Mouse (Mus musculus) limb, embryonic 11.5 days (tissue): Measurements from ENCODE around the gene Akt2. TPM values are rescaled to one million over a fixed set of nuclear protein-coding genes. Genes with fewer than 3 reads are reported as not detected.

Experiments
- ATAC-seq: fragments of 200-750 bp; cut with Nextera tagmentation; 2 replicates; pipeline ENCODE4 v1.8.0; 2017; ENCODE audit warnings: low read depth; ENCODE audit not compliant: insufficient number of reproducible peaks, low FRiP score, low TSS enrichment
- DNase-seq: peaks from one replicate; pipeline ENCODE4 v3.0.0-alpha.2; 2015; ENCODE audit warnings: low spot score
- H3K27ac ChIP-seq: fragments of 300-500 bp; sonication (generic); replicated peaks from 2 replicates; pipeline ENCODE4 v1.5.1; 2014; ENCODE audit warnings: low read depth, mild to moderate bottlenecking, low read length
- H3K27me3 ChIP-seq: fragments of 300-500 bp; sonication (generic); 2 replicates; pipeline ENCODE4 v1.6.1; 2014; ENCODE audit warnings: mild to moderate bottlenecking, low read length, mixed read lengths; ENCODE audit not compliant: control insufficient read depth, insufficient read depth
- H3K36me3 ChIP-seq: fragments of 300-500 bp; sonication (generic); 2 replicates; pipeline ENCODE4 v1.6.1; 2014; ENCODE audit warnings: mild to moderate bottlenecking, low read length, moderate library complexity, mixed read lengths; ENCODE audit not compliant: control insufficient read depth, insufficient read depth
- H3K4me1 ChIP-seq: fragments of 300-500 bp; sonication (generic); 2 replicates; pipeline ENCODE4 v1.6.1; 2014; ENCODE audit warnings: low read length, mixed read lengths; ENCODE audit not compliant: control insufficient read depth, insufficient read depth
- H3K4me2 ChIP-seq: fragments of 300-500 bp; sonication (generic); 2 replicates; pipeline ENCODE4 v1.6.1; 2014; ENCODE audit warnings: low read depth, mild to moderate bottlenecking, moderate library complexity; ENCODE audit not compliant: severe bottlenecking
- H3K4me3 ChIP-seq: fragments of 300-500 bp; sonication (generic); 2 replicates; pipeline ENCODE4 v1.5.1; 2014; ENCODE audit warnings: low read depth, low read length
- H3K9ac ChIP-seq: fragments of 300-500 bp; sonication (generic); 2 replicates; pipeline ENCODE4 v1.6.1; 2014; ENCODE audit warnings: mild to moderate bottlenecking, low read length
- H3K9me3 ChIP-seq: fragments of 300-500 bp; sonication (generic); 2 replicates; pipeline ENCODE4 v1.6.1; 2016; ENCODE audit warnings: low read length; ENCODE audit not compliant: control insufficient read depth
- WGBS: fragments of 180-500 bp; shearing (Covaris S2); extraction: QIAGEN DNeasy Blood & Tissue Kit; methylation state at CpG from one replicate; pipeline ENCODE4 v1.1.7; 2014; 5-methylcytosine and 5-hydroxymethylcytosine counted together
- polyA plus RNA-seq: library from polyadenylated mRNA; unstranded; fragments of >200 nt; fragmentation: Nextera tagmentation; extraction: Ambion mirVana; gene quantifications from 2 replicates; pipeline ENCODE4 v1.2.1, GENCODE M21; 2014

The Akt2 gene
- polyA plus RNA-seq, 1 experiment from 2014 or later: 85.7 TPM

DNA sequence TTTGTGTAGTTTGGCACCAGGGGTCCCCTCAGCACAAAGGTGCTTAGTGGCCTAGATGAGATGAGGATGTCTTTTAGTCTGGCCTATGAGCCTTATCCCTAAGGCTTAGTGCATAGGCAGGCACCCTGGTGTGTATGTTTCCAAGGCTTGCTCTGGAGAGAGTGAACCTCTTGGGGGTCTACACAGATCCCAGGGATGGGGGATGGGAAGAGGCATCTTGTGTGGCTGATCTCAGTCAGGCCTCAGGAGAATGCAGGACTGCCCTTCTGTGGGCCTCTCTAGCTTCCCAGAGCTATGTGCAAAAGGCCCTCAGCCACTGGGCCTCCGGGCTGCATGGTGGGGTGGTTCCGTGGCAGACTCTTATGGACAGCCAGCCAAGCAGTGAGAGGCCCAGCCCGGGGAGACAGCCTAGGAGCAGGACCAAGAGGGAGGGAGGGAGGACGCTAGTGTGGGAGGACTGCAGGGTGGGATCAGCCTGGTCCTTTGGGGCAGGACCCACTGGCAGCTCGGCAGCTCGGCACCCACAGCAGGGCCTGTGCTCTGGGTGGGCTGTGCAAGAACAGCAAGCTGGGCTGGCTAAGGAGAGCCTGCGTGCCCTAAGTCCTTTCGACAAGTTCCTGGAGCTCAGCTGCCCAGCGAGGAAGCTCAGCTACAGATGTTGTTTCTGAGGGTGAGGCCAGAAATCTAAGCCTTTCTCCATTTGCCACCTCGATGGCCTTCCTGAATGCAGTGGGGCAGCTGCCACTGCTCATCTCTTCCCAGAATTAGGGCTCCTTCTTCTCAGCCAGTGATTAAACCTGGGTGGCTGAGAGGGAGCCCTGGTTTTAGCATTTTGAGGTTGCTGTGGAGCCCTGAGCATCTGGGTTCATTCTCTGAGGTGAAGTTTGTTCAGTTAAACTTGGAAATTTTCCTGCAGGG, 5.5 kb downstream of the Akt2 start:
- H3K4me2 ChIP-seq: no peak overlapping the region
- no peak overlapping the region for H3K9ac ChIP-seq
- 58% methylated on average over 10 of the region's 10 CpGs for WGBS
- peaks cover 14% of the 10 kb centered on the region for H3K4me1 ChIP-seq
- H3K36me3 ChIP-seq: 0 out of 2 replicates have a peak, but pooled peaks cover 3% of the 10 kb centered on the region
- no peak overlapping the region for H3K4me3 ChIP-seq
- DNase-seq (no peak), ATAC-seq (no peak)
- H3K9me3 ChIP-seq: no peaks in the 10 kb centered on the region
- H3K27ac ChIP-seq: peak overlapping the region; percentile 37; the same call in 1 of the 2 replicates
- no peaks in the 10 kb centered on the region for H3K27me3 ChIP-seq

DNA sequence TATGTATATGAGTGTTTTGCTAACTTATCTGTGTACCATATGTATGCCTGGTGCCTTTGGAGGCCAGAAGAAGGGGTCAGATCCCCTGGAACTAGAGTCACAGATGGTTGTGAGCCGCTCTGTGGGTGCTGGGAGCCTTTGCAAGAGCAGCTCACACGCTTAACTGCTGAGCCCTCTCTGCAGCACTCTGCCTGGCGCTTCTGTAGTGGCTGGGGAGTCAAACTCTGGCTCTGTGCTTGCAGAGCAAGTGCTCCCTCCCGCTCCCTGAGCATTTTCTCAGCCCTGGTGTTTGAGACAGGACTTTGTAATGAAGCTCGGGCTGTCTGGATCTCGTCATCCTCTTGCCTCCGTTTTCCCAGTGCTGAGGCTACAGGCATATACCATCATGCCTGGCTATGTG, 6.7 kb downstream of the Akt2 start:
- DNase-seq (no peak), ATAC-seq (no peak)
- Histone ChIP-seq H3K9ac (no peak overlapping the region), H3K36me3 (0 out of 2 replicates have a peak, but pooled peaks cover 3% of the 10 kb centered on the region), H3K4me3 (no peak overlapping the region), H3K27me3 (no peaks in the 10 kb centered on the region), H3K4me1 (peaks cover 8% of the 10 kb centered on the region), H3K4me2 (no peak overlapping the region), H3K27ac (no peak overlapping the region), H3K9me3 (no peaks in the 10 kb centered on the region)
- 70% methylated on average over 7 of the region's 7 CpGs for WGBS

DNA sequence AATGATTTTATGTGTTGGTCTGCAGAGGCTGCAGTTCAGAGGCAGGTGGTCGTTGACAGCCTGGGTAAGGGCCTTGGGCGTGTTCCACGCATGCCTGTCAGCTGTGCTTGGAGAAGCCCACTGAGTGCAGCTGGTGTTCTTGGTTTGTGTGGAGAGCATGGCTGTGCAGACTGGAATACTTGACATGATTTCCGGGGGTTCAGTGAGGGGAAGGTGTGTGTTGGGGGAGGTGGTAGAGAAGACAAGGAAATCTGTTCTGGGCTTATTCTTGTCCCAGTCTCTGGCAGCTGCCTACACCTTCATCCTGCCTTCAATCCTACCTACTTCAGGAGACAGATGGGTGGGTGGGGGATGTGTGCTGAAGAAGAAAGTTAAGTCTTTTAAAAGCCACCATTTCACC, 10.3 kb downstream of the Akt2 start:
- H3K4me3 ChIP-seq: no peak overlapping the region
- no peak overlapping the region for H3K27ac ChIP-seq
- no peak for DNase-seq
- H3K27me3 ChIP-seq: no peaks in the 10 kb centered on the region
- WGBS: 75% methylated on average over 4 of the region's 4 CpGs
- H3K4me1 ChIP-seq: 0 out of 2 replicates have a peak, but pooled peaks cover 8% of the 10 kb centered on the region
- no peak overlapping the region for H3K9ac ChIP-seq
- H3K4me2 ChIP-seq: no peak overlapping the region
- no peak for ATAC-seq
- no peaks in the 10 kb centered on the region for H3K36me3 ChIP-seq
- no peaks in the 10 kb centered on the region for H3K9me3 ChIP-seq

DNA sequence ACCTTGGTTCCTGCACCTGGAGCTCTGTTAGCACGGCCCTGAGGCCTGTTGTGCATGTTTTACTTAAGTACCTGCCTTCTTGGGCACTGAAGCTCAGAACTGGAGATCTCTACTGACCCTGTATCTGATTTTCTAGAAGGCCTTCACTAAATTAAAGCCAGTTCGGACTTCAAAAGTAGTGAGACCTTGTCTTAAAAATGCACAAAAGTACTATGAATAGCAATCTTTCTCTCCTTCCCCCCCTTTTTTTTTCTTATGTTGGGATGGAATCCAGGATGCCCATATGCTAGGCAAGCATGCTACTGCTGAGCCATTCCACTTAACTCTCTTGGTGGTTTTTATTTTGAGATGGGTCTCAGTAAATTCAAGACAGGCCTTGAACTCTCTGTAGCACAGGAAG, 10.8 kb downstream of the Akt2 start:
- H3K4me3 ChIP-seq: no peak overlapping the region
- no peak overlapping the region for H3K4me2 ChIP-seq
- H3K9ac ChIP-seq: no peak overlapping the region
- no peaks in the 10 kb centered on the region for H3K36me3 ChIP-seq
- ATAC-seq (no peak), DNase-seq (no peak)
- H3K27me3 ChIP-seq: no peaks in the 10 kb centered on the region
- WGBS: 76% methylated on average over 2 of the region's 2 CpGs
- H3K27ac ChIP-seq: no peak overlapping the region
- H3K9me3 ChIP-seq: no peaks in the 10 kb centered on the region
- H3K4me1 ChIP-seq: peaks cover 7% of the 10 kb centered on the region; the same call in 1 of the 2 replicates

DNA sequence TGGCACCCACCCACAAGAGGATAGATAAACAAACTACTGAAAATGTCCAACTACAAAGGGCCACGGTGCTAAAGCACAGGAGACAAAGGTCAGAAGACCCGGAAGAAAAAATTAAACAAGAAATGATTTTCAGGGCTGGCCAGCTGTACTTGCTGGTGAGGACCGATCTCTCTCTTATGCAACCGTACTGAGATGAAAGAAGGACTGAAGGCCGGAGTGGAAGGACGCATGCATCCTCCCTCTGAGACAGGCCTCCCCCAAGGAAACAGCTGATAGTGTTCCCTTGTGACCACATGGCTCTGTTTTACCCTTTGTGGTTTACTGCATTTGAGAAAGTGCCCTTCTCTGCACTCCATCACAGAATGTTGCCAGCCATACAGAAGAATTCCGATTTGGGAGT, 11.5 kb downstream of the Akt2 start:
- H3K4me2 ChIP-seq: no peak overlapping the region
- no peak overlapping the region for H3K4me3 ChIP-seq
- H3K27ac ChIP-seq: no peak overlapping the region
- no peak for DNase-seq
- WGBS: 84% methylated on average over 7 of the region's 7 CpGs
- no peak for ATAC-seq
- H3K4me1 ChIP-seq: peaks cover 12% of the 10 kb centered on the region
- no peak overlapping the region for H3K9ac ChIP-seq
- no peaks in the 10 kb centered on the region; the same call in 1 of the 2 replicates for H3K36me3 ChIP-seq
- H3K9me3 ChIP-seq: no peaks in the 10 kb centered on the region
- no peaks in the 10 kb centered on the region for H3K27me3 ChIP-seq

DNA sequence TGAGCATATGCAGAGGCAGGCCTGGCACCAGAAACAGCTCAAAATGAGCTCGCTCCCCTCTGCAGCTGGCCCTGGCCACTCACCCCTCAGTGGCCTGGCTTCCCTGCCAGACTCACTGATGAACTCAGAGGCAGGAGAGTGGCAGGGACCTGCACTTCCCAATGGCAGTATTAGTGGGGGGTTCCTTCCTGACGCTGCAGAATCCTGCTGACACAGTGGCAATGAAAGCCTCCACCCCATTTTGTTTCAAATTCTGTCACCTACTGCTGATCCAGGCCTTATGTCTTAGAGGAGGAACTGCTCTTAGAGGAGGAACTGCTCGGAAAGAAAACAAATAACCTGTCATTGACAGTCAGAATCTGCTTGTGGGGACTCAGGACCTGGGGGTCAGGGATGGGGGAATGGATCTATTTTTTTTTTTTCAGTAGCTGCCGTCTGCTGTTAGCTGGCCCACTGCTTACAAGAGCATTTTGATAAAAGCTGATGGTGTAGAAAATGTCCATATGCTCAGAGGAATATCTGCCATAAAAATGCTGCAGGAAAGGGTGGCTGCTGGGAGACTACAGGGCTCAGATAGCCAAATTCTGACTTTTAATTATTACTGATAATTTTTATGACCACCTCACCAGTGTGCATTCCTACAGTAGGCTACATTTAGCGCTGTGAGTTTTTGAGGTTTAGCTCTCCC, 13.5 kb downstream of the Akt2 start:
- Histone ChIP-seq H3K4me1 (peaks cover 12% of the 10 kb centered on the region), H3K4me2 (no peak overlapping the region), H3K27me3 (no peaks in the 10 kb centered on the region), H3K36me3 (peaks cover 7% of the 10 kb centered on the region), H3K27ac (no peak overlapping the region), H3K4me3 (no peak overlapping the region), H3K9me3 (no peaks in the 10 kb centered on the region), H3K9ac (no peak overlapping the region)
- WGBS: 59% methylated on average over 5 of the region's 5 CpGs
- ATAC-seq (no peak), DNase-seq (no peak)

DNA sequence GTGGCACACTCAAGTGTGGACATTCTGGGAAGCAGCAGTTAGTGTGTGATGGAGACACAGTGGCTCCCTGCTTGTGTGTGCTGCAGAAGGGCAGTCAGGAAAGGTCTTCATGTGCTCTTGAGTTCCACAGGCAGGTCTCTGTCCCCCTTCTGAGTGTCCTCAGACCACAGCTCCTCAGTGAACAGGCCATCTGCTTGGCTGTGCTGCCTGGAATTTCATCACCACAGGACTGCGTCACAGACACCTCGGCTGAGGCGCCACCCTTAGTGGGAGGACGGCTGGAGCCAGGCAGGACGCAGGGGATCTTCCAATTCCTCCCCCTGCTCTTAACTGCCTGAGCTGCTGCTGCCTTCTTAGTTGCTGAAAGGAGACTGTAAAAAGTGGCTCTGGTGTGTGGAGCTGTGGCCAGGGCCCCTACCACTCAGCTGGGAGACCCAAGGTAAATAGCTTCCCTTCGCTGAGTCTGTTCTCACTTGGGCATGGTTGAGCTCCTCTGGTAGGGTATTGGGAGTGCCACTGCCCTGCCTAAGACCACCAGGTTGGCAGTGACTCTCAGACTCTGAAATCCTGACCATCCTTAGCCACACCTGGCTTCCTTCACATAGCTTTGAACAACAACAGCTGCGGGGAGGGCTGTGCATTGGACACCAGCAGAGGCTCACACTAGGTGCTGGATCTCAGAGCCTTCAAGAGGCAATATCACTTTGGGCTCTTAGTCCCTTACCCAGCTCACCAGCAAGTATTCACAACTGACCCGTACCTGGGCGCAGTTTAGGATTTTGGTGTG, 14.3 kb downstream of the Akt2 start:
- Histone ChIP-seq H3K27ac (peak overlapping the region; percentile 36; the same call in 1 of the 2 replicates), H3K27me3 (no peaks in the 10 kb centered on the region), H3K9ac (no peak overlapping the region), H3K4me2 (no peak overlapping the region), H3K4me1 (peaks cover 12% of the 10 kb centered on the region), H3K4me3 (no peak overlapping the region), H3K36me3 (peaks cover 8% of the 10 kb centered on the region), H3K9me3 (no peaks in the 10 kb centered on the region)
- ATAC-seq: peak; percentile 52; the same call in 1 of the 2 replicates
- DNase-seq: peak; percentile 36
- WGBS: 46% methylated on average over 9 of the region's 9 CpGs
